18 mouse cellular contexts compared by ENCODE assay signal in the genomic region with DNA sequence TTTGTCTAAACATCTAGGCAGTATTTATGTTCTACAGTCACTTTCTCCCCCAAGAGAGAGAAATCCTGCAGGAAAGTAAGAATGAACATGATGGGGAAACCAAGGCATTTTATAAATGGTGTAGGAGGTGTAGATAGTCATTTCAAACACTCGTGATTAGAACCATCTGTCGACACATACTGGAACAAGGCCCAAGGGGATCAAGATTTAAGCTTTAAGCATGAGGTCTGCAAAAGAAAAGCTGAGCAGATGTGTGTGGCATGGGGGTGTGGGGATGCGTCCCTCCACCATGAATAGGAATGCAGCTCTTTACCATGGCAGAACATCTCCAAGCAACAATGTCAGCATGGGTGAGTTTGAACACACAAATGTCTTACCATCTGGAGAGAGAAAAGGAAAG. TPM values are rescaled to one million over a fixed set of nuclear protein-coding genes. Genes with fewer than 3 reads are reported as not detected.
A peak's percentile ranks its signal among the peaks of the same experiment; 100 is the strongest.
DNase-seq lines count a peak whose midpoint lies in the region; ATAC-seq and TF ChIP-seq lines count a peak whose summit lies in the region.
"Had no signal": no experiment of that assay in that cellular context is flagged by ENCODE, and none has a peak within 500 bp of the region (broad histone marks: within the 10 kb centered on the region; RNA-seq: fewer than 3 reads in every experiment).

No protein-coding gene starts in this region.

- peaks cover 21% of the 10 kb centered on the region for H3K4me1 ChIP-seq in forebrain, embryonic 13.5 days
- H3K4me1 ChIP-seq in forebrain, embryonic 16.5 days (replicated peaks; ENCODE audit: control insufficient read depth, insufficient read depth, low read length) = peaks cover 14% of the 10 kb centered on the region
- H3K4me1 ChIP-seq in cortical plate, adult 2 months (ENCODE audit: control insufficient read depth, insufficient read depth, low read length) = peaks cover 2% of the 10 kb centered on the region; the same call in 1 of the 2 replicates
- H3K4me1 ChIP-seq: liver, embryonic 13.5 days had no signal

- no peaks in the 10 kb centered on the region for H3K27me3 ChIP-seq in forebrain, embryonic 13.5 days
- no peaks in the 10 kb centered on the region for H3K27me3 ChIP-seq in forebrain, embryonic 16.5 days (replicated peaks; ENCODE audit: control insufficient read depth, insufficient read depth, low read length)
- H3K27me3 ChIP-seq: hindbrain, embryonic 15.5 days; liver, embryonic 13.5 days; Patski had no signal

- ATAC-seq in forebrain, embryonic 13.5 days = peak; percentile 20; the same call in 1 of the 2 replicates
- ATAC-seq in forebrain, embryonic 16.5 days = no peak
- ATAC-seq: intestine, postnatal 0 days; Patski had no signal

- H3K36me3 ChIP-seq in forebrain, embryonic 13.5 days (ENCODE audit: poor library complexity, severe bottlenecking) = no peaks in the 10 kb centered on the region
- H3K36me3 ChIP-seq in forebrain, embryonic 16.5 days (ENCODE audit: control insufficient read depth, insufficient read depth) = no peaks in the 10 kb centered on the region
- H3K36me3 ChIP-seq: hindbrain, embryonic 15.5 days; liver, embryonic 13.5 days had no signal

- peak; percentile 27 to 41 for DNase-seq in left cerebral cortex, adult 9 months (ENCODE audit: low spot score in 2 of 2)
- DNase-seq in left cerebral cortex, postnatal 10 days (ENCODE audit: extremely low spot score in 1 of 2, low spot score in 2 of 2) = no peak
- DNase-seq in layer of hippocampus, adult 9-11 months = peak; percentile 29
- no peak for DNase-seq in B cell, adult 2 months
- DNase-seq in adrenal gland, postnatal 4 days (ENCODE audit: low spot score in 2 of 2) = no peak
- DNase-seq: cerebellum, adult 18-20 months; gastrocnemius, postnatal 25 days; liver, embryonic 13.5 days had no signal

- H3K4me3 ChIP-seq in forebrain, embryonic 13.5 days = no peak overlapping the region
- no peak overlapping the region for H3K4me3 ChIP-seq in forebrain, embryonic 16.5 days (replicated peaks; ENCODE audit: low read length)
- H3K4me3 ChIP-seq in cortical plate, adult 2 months (ENCODE audit: insufficient read depth, low read length) = no peak overlapping the region
- H3K4me3 ChIP-seq: erythroblast, embryonic 14.5 days; hindbrain, embryonic 15.5 days; liver, embryonic 13.5 days had no signal

- TF ChIP-seq CTCF in cortical plate, adult 2 months (IDR thresholded peaks at IDR 0.05; ENCODE audit: extremely low read depth, insufficient read depth, low read length) = no peak

- H3K4me2 ChIP-seq in forebrain, embryonic 13.5 days = no peak overlapping the region
- no peak overlapping the region for H3K4me2 ChIP-seq in forebrain, embryonic 16.5 days (ENCODE audit: low read length)
- H3K4me2 ChIP-seq: heart, embryonic 11.5 days; hindbrain, embryonic 15.5 days; liver, embryonic 13.5 days had no signal

- intact Hi-C loops in left cerebral cortex, postnatal 10 days (cut with DNase I) = no loop called here

- H3K27ac ChIP-seq in forebrain, embryonic 13.5 days = no peak overlapping the region
- no peak overlapping the region for H3K27ac ChIP-seq in forebrain, embryonic 16.5 days (ENCODE audit: low read length)
- H3K27ac ChIP-seq in cortical plate, adult 2 months (ENCODE audit: insufficient read depth, low read length) = peak overlapping the region; percentile 35; the same call in 1 of the 2 replicates
- H3K27ac ChIP-seq: hindbrain, embryonic 15.5 days; kidney, postnatal 0 days; liver, embryonic 13.5 days had no signal

- H3K9ac ChIP-seq in forebrain, embryonic 13.5 days = no peak overlapping the region
- H3K9ac ChIP-seq in forebrain, embryonic 16.5 days (replicated peaks; ENCODE audit: low read depth, low read length) = no peak overlapping the region
- H3K9ac ChIP-seq: hindbrain, embryonic 15.5 days; liver, embryonic 13.5 days had no signal

- TF ChIP-seq POLR2A in cortical plate, adult 2 months (IDR thresholded peaks at IDR 0.05; ENCODE audit: extremely low read depth, insufficient read depth, low read length) = no peak

- 49% methylated on average over 3 of the region's 3 CpGs for WGBS in forebrain, embryonic 13.5 days
- 55% methylated on average over 3 of the region's 3 CpGs for WGBS in forebrain, embryonic 16.5 days

- no peaks in the 10 kb centered on the region for H3K9me3 ChIP-seq in forebrain, embryonic 13.5 days (replicated peaks)
- H3K9me3 ChIP-seq in forebrain, embryonic 16.5 days (ENCODE audit: control insufficient read depth, low read length) = no peaks in the 10 kb centered on the region
- H3K9me3 ChIP-seq: hindbrain, embryonic 15.5 days; liver, embryonic 13.5 days had no signal

RNA-seq across cellular contexts. Expression of gene Sv2b, which starts 23.2 kb away (rescaled TPM):
- 5.7 and 6.0 TPM in 2 replicates for polyA plus RNA-seq in forebrain, embryonic 13.5 days (2015; fragmentation: Nextera tagmentation; extraction: Ambion mirVana)
- polyA plus RNA-seq in forebrain, embryonic 16.5 days (2015; fragmentation: Nextera tagmentation; extraction: Ambion mirVana) = 12.8 and 14.0 TPM in 2 replicates
- total RNA-seq in left cerebral cortex, postnatal 10 days (2021) = 100 to 1,000 TPM; 232 to 249 TPM
- polyA plus RNA-seq in cortical plate, adult 2 months (2012; rRNA removed) = 168 and 173 TPM in 2 replicates
- total RNA-seq in adrenal gland, postnatal 4 days (2021) = 1 to 10 TPM; 1.2 to 1.3 TPM
- total RNA-seq: megakaryocyte progenitor cell, adult 5-6 weeks had no signal
- polyA plus RNA-seq: erythroblast, embryonic 14.5 days had no signal

Comparison
In these comparisons a context has a peak if more than half of its experiments do, and no peak if none do; other contexts are left out.
1. DNase-seq: peak in left cerebral cortex, adult 9 months (2 of 2) and layer of hippocampus, adult 9-11 months (single experiment); none in left cerebral cortex, postnatal 10 days (0 of 2), B cell, adult 2 months (0 of 2) and adrenal gland, postnatal 4 days (0 of 2).
2. RNA of gene Sv2b, which starts 23.2 kb away (polyA plus RNA-seq): 168 to 173 TPM in cortical plate, adult 2 months; 12.8 to 14.0 TPM in forebrain, embryonic 16.5 days and 5.7 to 6.0 TPM in forebrain, embryonic 13.5 days; every median in the first group is over 10 times any median in the second.